Mouse (Mus musculus): ENCODE data around the gene Perm1.

GRCm38 (mm10) chr4:156169129-156169528 is 46.5 kb upstream of the Perm1 start:
- TF ChIP-seq CTCF (IDR thresholded peaks at IDR 0.05; ENCODE audit: extremely low read depth, insufficient read depth, low read length) = no peak
- no peak for TF ChIP-seq POLR2A (IDR thresholded peaks at IDR 0.05; ENCODE audit: extremely low read depth, insufficient read depth, low read length)
